Mouse (Mus musculus): ENCODE data around the gene 5830473C10Rik. TPM values are rescaled to one million over a fixed set of nuclear protein-coding genes. Genes with fewer than 3 reads are reported as not detected.
A peak's percentile ranks its signal among the peaks of the same experiment; 100 is the strongest.
"Not testable (repeated sequence)": the region's sequence is repeated elsewhere in the genome, so short reads cannot be mapped to it uniquely, and the experiment has no call there.

The 5830473C10Rik gene
- polyA plus RNA-seq, 1 experiment from 2014 or later, result not detected

- H3K27ac ChIP-seq, result no peak overlapping the region
- WGBS, result 19% methylated on average over 6 of the region's 6 CpGs
- H3K9me3 ChIP-seq, result no peaks in the 10 kb centered on the region
- H3K4me3 ChIP-seq, result no peak overlapping the region
- H3K4me1 ChIP-seq, result no peaks in the 10 kb centered on the region
- ATAC-seq (ENCODE audit: insufficient number of reproducible peaks, low FRiP score, low TSS enrichment, low read depth), result no peak
- H3K9ac ChIP-seq, result no peak overlapping the region
- H3K36me3 ChIP-seq, result no peaks in the 10 kb centered on the region
- no peak overlapping the region for H3K4me2 ChIP-seq
- no peaks in the 10 kb centered on the region for H3K27me3 ChIP-seq
Measured at GRCm38 (mm10) chr5:90601469-90601868, 40.6 kb downstream of the 5830473C10Rik start.

- Histone ChIP-seq H3K4me3 (no peak overlapping the region), H3K27ac (no peak overlapping the region), H3K4me2 (no peak overlapping the region), H3K4me1 (no peaks in the 10 kb centered on the region; the same call in 1 of the 2 replicates), H3K9ac (no peak overlapping the region), H3K9me3 (no peaks in the 10 kb centered on the region), H3K27me3 (no peaks in the 10 kb centered on the region), H3K36me3 (no peaks in the 10 kb centered on the region)
- ATAC-seq (ENCODE audit: insufficient number of reproducible peaks, low FRiP score, low TSS enrichment, low read depth), result no peak
- WGBS, result 45% methylated on average over 13 of the region's 13 CpGs
Measured at GRCm38 (mm10) chr5:90603407-90603923, 42.6 kb downstream of the 5830473C10Rik start.

GRCm38 (mm10) chr5:90608906-90609305 lies 48.0 kb downstream of the 5830473C10Rik start:
- Histone ChIP-seq H3K4me1 (peaks cover 12% of the 10 kb centered on the region), H3K4me3 (no peak overlapping the region), H3K4me2 (0 out of 2 replicates have a peak overlapping the region, but pooled peaks have one; percentile 11), H3K27ac (no peak overlapping the region; the same call in 1 of the 2 replicates), H3K27me3 (no peaks in the 10 kb centered on the region), H3K9ac (no peak overlapping the region), H3K9me3 (no peaks in the 10 kb centered on the region), H3K36me3 (no peaks in the 10 kb centered on the region)
- ATAC-seq (ENCODE audit: insufficient number of reproducible peaks, low FRiP score, low TSS enrichment, low read depth), result no peak
- WGBS, result 20% methylated on average over 11 of the region's 11 CpGs

DNA sequence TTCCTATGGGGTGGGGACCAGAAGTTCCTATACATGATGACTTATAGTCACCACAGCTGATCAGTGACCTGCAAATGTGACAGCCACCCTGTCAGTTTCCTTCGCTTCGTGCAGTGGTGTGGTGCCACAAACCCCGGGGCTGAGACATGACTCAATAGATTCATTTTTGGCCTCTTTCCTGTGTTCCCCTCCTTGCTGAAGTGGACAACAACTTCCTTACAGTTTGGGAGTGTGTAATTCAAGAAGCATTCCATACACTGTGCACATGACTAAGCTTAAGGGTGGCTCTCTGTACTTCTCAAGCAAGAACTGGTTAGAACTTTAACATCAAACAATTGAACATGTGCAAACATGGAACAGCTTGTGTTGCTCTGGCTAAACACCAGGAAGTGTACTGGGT lies 50.5 kb downstream of the 5830473C10Rik start:
- Histone ChIP-seq H3K4me1 (peaks cover 12% of the 10 kb centered on the region), H3K9ac (no peak overlapping the region), H3K9me3 (no peaks in the 10 kb centered on the region), H3K36me3 (no peaks in the 10 kb centered on the region), H3K27me3 (no peaks in the 10 kb centered on the region), H3K4me3 (no peak overlapping the region), H3K27ac (no peak overlapping the region), H3K4me2 (no peak overlapping the region)
- 82% methylated on average over 3 of the region's 3 CpGs for WGBS
- ATAC-seq (ENCODE audit: insufficient number of reproducible peaks, low FRiP score, low TSS enrichment, low read depth), result no peak

GRCm38 (mm10) chr5:90611996-90612611 lies 51.2 kb downstream of the 5830473C10Rik start:
- Histone ChIP-seq H3K4me2 (no peak overlapping the region), H3K4me3 (no peak overlapping the region), H3K27ac (no peak overlapping the region), H3K9ac (no peak overlapping the region), H3K4me1 (peaks cover 12% of the 10 kb centered on the region), H3K27me3 (no peaks in the 10 kb centered on the region), H3K9me3 (no peaks in the 10 kb centered on the region), H3K36me3 (no peaks in the 10 kb centered on the region)
- 83% methylated on average over 6 of the region's 6 CpGs for WGBS
- ATAC-seq (ENCODE audit: insufficient number of reproducible peaks, low FRiP score, low TSS enrichment, low read depth), result no peak

DNA sequence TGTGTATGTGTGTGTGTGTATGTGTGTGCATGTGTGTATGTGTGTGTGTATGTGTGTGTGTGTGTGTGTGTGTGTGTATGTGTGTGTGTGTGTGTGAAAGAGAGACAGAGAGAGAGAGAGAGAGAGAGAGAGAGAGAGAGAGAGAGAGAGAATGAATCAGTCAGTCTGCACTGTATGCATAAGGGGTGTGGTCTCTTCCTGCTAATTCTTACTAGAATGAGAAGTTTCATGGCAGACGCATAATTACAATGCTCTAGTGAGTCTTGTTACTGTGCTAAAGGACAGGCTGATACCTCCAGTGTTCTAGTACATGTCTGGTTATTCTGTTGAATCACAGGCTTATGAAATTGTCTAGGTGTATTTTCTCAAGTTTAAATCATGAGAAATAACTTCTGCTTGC lies 51.8 kb downstream of the 5830473C10Rik start:
- not testable (repeated sequence) for H3K27me3 ChIP-seq; H3K27ac ChIP-seq; ATAC-seq (ENCODE audit: insufficient number of reproducible peaks, low FRiP score, low TSS enrichment, low read depth); H3K9me3 ChIP-seq; H3K4me3 ChIP-seq; H3K36me3 ChIP-seq; H3K9ac ChIP-seq; H3K4me2 ChIP-seq
- 71% methylated on average over 1 of the region's 1 CpGs for WGBS
- H3K4me1 ChIP-seq, result peaks cover 12% of the 10 kb centered on the region

- ATAC-seq (ENCODE audit: insufficient number of reproducible peaks, low FRiP score, low TSS enrichment, low read depth), result no peak
- H3K4me1 ChIP-seq, result no peaks in the 10 kb centered on the region
- WGBS, result 52% methylated on average over 3 of the region's 3 CpGs
- no peak overlapping the region for H3K4me2 ChIP-seq
- no peaks in the 10 kb centered on the region for H3K27me3 ChIP-seq
- no peaks in the 10 kb centered on the region for H3K9me3 ChIP-seq
- H3K4me3 ChIP-seq, result no peak overlapping the region
- H3K36me3 ChIP-seq, result no peaks in the 10 kb centered on the region
- no peak overlapping the region for H3K27ac ChIP-seq
- no peak overlapping the region for H3K9ac ChIP-seq
Measured at GRCm38 (mm10) chr5:90617859-90618258, 57.0 kb downstream of the 5830473C10Rik start.

DNA sequence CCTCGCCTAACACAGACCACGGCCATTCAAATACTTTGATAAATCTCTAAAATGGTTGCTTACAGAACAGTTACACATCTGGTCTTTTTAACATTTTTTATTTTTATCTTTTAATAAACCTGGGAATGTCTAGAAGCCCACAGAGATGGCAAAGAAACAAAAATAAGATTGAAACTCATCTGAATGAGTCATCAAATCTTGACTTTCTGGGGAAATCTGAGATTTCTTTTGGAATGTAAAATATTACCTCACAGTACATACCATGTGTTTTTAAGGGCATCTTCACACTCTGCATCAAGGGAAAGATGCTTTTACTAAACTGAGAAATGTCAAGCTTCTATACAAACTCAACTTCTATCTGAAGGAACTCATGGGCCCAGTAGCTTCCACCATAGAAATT lies 60.4 kb downstream of the 5830473C10Rik start:
- no peaks in the 10 kb centered on the region for H3K36me3 ChIP-seq
- 92% methylated on average over 2 of the region's 2 CpGs for WGBS
- no peak overlapping the region for H3K27ac ChIP-seq
- no peak for ATAC-seq (ENCODE audit: insufficient number of reproducible peaks, low FRiP score, low TSS enrichment, low read depth)
- H3K4me3 ChIP-seq, result no peak overlapping the region
- 0 out of 2 replicates have a peak, but pooled peaks cover 3% of the 10 kb centered on the region for H3K4me1 ChIP-seq
- H3K9ac ChIP-seq, result no peak overlapping the region
- no peak overlapping the region for H3K4me2 ChIP-seq
- H3K9me3 ChIP-seq, result no peaks in the 10 kb centered on the region
- no peaks in the 10 kb centered on the region for H3K27me3 ChIP-seq

DNA sequence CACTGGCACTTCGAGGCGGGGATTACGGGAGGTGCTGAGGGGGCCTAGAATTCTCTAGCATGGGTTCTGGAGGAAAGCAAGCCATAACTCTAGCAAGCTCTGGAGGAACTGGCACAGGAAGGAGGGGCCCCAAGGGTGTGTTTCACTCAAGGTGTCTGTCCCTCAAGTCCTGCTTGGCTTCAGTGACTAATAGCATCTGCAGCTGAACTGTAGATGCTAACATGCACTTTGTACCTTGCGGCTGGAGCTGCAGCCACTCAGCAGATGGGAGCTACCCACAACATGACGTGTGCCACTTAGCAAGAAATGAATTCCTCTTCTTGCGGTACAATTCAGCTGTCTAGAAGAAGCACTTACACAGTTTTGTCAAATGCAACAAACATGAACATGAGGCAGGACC lies 60.8 kb downstream of the 5830473C10Rik start:
- no peak overlapping the region for H3K4me2 ChIP-seq
- ATAC-seq (ENCODE audit: insufficient number of reproducible peaks, low FRiP score, low TSS enrichment, low read depth), result no peak
- 90% methylated on average over 6 of the region's 6 CpGs for WGBS
- H3K9ac ChIP-seq, result no peak overlapping the region
- H3K4me1 ChIP-seq, result 0 out of 2 replicates have a peak, but pooled peaks cover 3% of the 10 kb centered on the region
- H3K27ac ChIP-seq, result no peak overlapping the region
- H3K27me3 ChIP-seq, result no peaks in the 10 kb centered on the region
- H3K4me3 ChIP-seq, result no peak overlapping the region
- no peaks in the 10 kb centered on the region for H3K36me3 ChIP-seq
- no peaks in the 10 kb centered on the region for H3K9me3 ChIP-seq

GRCm38 (mm10) chr5:90623209-90623608 lies 62.3 kb downstream of the 5830473C10Rik start:
- H3K9ac ChIP-seq, result no peak overlapping the region
- WGBS, result 57% methylated on average over 2 of the region's 2 CpGs
- H3K9me3 ChIP-seq, result no peaks in the 10 kb centered on the region
- no peak overlapping the region for H3K4me2 ChIP-seq
- H3K27ac ChIP-seq, result peak overlapping the region; percentile 24; the same call in 1 of the 2 replicates
- H3K4me1 ChIP-seq, result 0 out of 2 replicates have a peak, but pooled peaks cover 3% of the 10 kb centered on the region
- H3K36me3 ChIP-seq, result no peaks in the 10 kb centered on the region
- no peaks in the 10 kb centered on the region for H3K27me3 ChIP-seq
- ATAC-seq (ENCODE audit: insufficient number of reproducible peaks, low FRiP score, low TSS enrichment, low read depth), result 0 out of 2 replicates have a peak, but pooled peaks have one; percentile 53
- no peak overlapping the region for H3K4me3 ChIP-seq

GRCm38 (mm10) chr5:90624708-90625425 lies 64.0 kb downstream of the 5830473C10Rik start:
- WGBS, result 80% methylated on average over 18 of the region's 18 CpGs

DNA sequence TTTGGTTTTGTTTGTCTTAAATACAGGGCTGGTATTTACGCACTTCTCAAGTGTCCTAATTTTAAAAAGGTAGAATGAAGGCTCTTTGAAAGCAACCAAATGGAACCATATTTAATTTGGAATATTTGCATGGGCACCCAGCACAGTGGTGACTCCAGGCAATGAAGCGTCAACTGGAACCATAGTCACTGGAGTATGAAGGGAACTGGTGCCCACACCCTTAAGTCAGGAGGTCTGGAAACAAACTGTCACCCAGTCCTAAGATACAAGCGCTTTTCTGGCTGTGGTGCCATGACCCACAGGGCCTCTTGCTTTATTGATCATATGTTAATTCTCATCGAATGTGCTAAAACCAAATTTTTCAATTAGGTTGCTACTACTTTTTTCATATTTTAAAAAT lies 66.5 kb downstream of the 5830473C10Rik start:
- 92% methylated on average over 4 of the region's 4 CpGs for WGBS
- H3K4me2 ChIP-seq, result no peak overlapping the region
- no peaks in the 10 kb centered on the region for H3K9me3 ChIP-seq
- no peak overlapping the region for H3K4me3 ChIP-seq
- H3K27ac ChIP-seq, result no peak overlapping the region
- no peak for ATAC-seq (ENCODE audit: insufficient number of reproducible peaks, low FRiP score, low TSS enrichment, low read depth)
- H3K4me1 ChIP-seq, result peaks cover 7% of the 10 kb centered on the region
- no peaks in the 10 kb centered on the region for H3K27me3 ChIP-seq
- H3K9ac ChIP-seq, result no peak overlapping the region
- no peaks in the 10 kb centered on the region for H3K36me3 ChIP-seq

More at GRCm38 (mm10) chr5:90624708-90625425, 64.0 kb downstream of the 5830473C10Rik start:
- H3K4me3 ChIP-seq, result no peak overlapping the region
- H3K4me1 ChIP-seq, result 0 out of 2 replicates have a peak, but pooled peaks cover 3% of the 10 kb centered on the region
- no peaks in the 10 kb centered on the region for H3K27me3 ChIP-seq
- H3K4me2 ChIP-seq, result no peak overlapping the region
- no peak overlapping the region for H3K9ac ChIP-seq
- no peaks in the 10 kb centered on the region for H3K36me3 ChIP-seq
- H3K27ac ChIP-seq, result no peak overlapping the region
- no peak for ATAC-seq (ENCODE audit: insufficient number of reproducible peaks, low FRiP score, low TSS enrichment, low read depth)
- no peaks in the 10 kb centered on the region for H3K9me3 ChIP-seq
